Mouse (Mus musculus): ENCODE data around the gene Rtkn.

- no peak for TF ChIP-seq ETS1 (conservative IDR thresholded peaks at IDR 0.05; ENCODE audit: low read depth, low read length)
- no peak for TF ChIP-seq GABPA (IDR thresholded peaks at IDR 0.05; ENCODE audit: insufficient replicate concordance, low read depth, low read length)
- TF ChIP-seq POLR2A (IDR thresholded peaks at IDR 0.05; ENCODE audit: low read depth, low read length): no peak
- TF ChIP-seq ZNF384 (IDR thresholded peaks at IDR 0.05; ENCODE audit: low read depth, low read length): no peak
- no peak for TF ChIP-seq CHD2 (IDR thresholded peaks at IDR 0.05; ENCODE audit: low read length)
- TF ChIP-seq NRF1 (IDR thresholded peaks at IDR 0.05; ENCODE audit: low read depth, low read length): no peak
- TF ChIP-seq RAD21 (IDR thresholded peaks at IDR 0.05; ENCODE audit: low read depth, low read length): no peak
- peak; percentile 16 to 21; a peak in 2 of 4 replicates for TF ChIP-seq CTCF (conservative IDR thresholded peaks at IDR 0.05 in 1 of 2, IDR thresholded peaks at IDR 0.05 in 1 of 2; ENCODE audit: low read depth in 2 of 2, low read length in 2 of 2)
- no peak for TF ChIP-seq POLR2AphosphoS2 (IDR thresholded peaks at IDR 0.05; ENCODE audit: low read depth, low read length)
- TF ChIP-seq KAT2A (IDR thresholded peaks at IDR 0.05; ENCODE audit: insufficient replicate concordance, low read length): no peak
Measured at GRCm38 (mm10) chr6:83127419-83127818, 7.8 kb upstream of the Rtkn start.

All from CH12.LX (cell line).